Mouse (Mus musculus) MEL (cell line): ENCODE results near the gene Mog. TPM values are rescaled to one million over a fixed set of nuclear protein-coding genes. Genes with fewer than 3 reads are reported as not detected.

ENCODE experiments used
- DNase-seq: peaks from one replicate; pipeline ENCODE4 v3.0.0; 2011; ENCODE audit warnings: low read depth, low spot score
- H3K27ac ChIP-seq: 2 replicates; pipeline ENCODE4 v1.5.1; 2012; ENCODE audit warnings: low read depth, mild to moderate bottlenecking, control low read depth, low read length, moderate library complexity; ENCODE audit not compliant: control insufficient read depth
- H3K27me3 ChIP-seq, 2 experiments: fragments of 150-350 bp in 1 of 2; sonication (generic) in 1 of 2; 2 replicates each; pipeline ENCODE4 v1.6.1; 2012; ENCODE audit warnings: low read length in 2 of 2, mild to moderate bottlenecking in 2 of 2, improper control_type of control experiment in 1 of 2, moderate library complexity in 1 of 2; ENCODE audit not compliant: insufficient read depth in 2 of 2, control insufficient read depth in 1 of 2
- H3K36me3 ChIP-seq, 2 experiments: 2 replicates each; pipeline ENCODE4 v1.6.1; 2012 to 2014; ENCODE audit warnings: low read length in 2 of 2, improper control_type of control experiment in 1 of 2, inconsistent platforms in 1 of 2, mild to moderate bottlenecking in 1 of 2; ENCODE audit not compliant: insufficient read depth in 2 of 2, control insufficient read depth in 1 of 2
- H3K4me1 ChIP-seq, 2 experiments: fragments of 150-350 bp in 1 of 2; sonication (generic) in 1 of 2; 2 replicates each; pipeline ENCODE4 v1.6.1; 2012; ENCODE audit warnings: low read length in 2 of 2, improper control_type of control experiment in 1 of 2, mild to moderate bottlenecking in 1 of 2; ENCODE audit not compliant: insufficient read depth in 2 of 2, control insufficient read depth in 1 of 2
- H3K4me3 ChIP-seq, 2 experiments: fragments of 150-350 bp in 1 of 2; sonication (generic) in 1 of 2; 2 replicates each; pipeline ENCODE4 v1.5.1; 2012; ENCODE audit warnings: low read depth in 2 of 2, low read length in 2 of 2, mild to moderate bottlenecking in 2 of 2, moderate library complexity in 2 of 2, control low read depth in 1 of 2, improper control_type of control experiment in 1 of 2; ENCODE audit not compliant: control insufficient read depth in 1 of 2, insufficient read depth in 1 of 2
- H3K79me2 ChIP-seq: 2 replicates; pipeline ENCODE4 v1.6.1; 2012; ENCODE audit warnings: mild to moderate bottlenecking, low read length, moderate library complexity; ENCODE audit not compliant: control insufficient read depth, poor library complexity, insufficient read depth
- H3K9ac ChIP-seq: 2 replicates; pipeline ENCODE4 v1.6.1; 2012; ENCODE audit warnings: low read depth, mild to moderate bottlenecking, control low read depth, low read length, moderate library complexity; ENCODE audit not compliant: control insufficient read depth, poor library complexity, severe bottlenecking
- H3K9me3 ChIP-seq: fragments of 150-350 bp; sonication (generic); replicated peaks from 2 replicates; pipeline ENCODE4 v1.6.1; 2012; ENCODE audit warnings: mild to moderate bottlenecking, low read length, improper control_type of control experiment, moderate library complexity; ENCODE audit not compliant: insufficient read depth
- CHD2 ChIP-seq: IDR thresholded peaks from 2 replicates; pipeline ENCODE4 v1.6.1; 2011; ENCODE audit warnings: low read length, improper control_type of control experiment
- CTCF ChIP-seq, 3 experiments: IDR thresholded peaks in 2 of 3; conservative IDR thresholded peaks in 1 of 3; 2 replicates each; pipeline ENCODE4 v1.5.1; 2011 to 2012; ENCODE audit warnings: low read length in 3 of 3, low read depth in 2 of 3, mild to moderate bottlenecking in 2 of 3, improper control_type of control experiment in 1 of 3, inconsistent platforms in 1 of 3, mixed read lengths in 1 of 3, moderate library complexity in 1 of 3; ENCODE audit not compliant: control insufficient read depth in 1 of 3, insufficient read depth in 1 of 3, poor library complexity in 1 of 3, severe bottlenecking in 1 of 3
- ETS1 ChIP-seq: IDR thresholded peaks from 2 replicates; pipeline ENCODE4 v1.6.1; 2012; ENCODE audit warnings: low read depth, mild to moderate bottlenecking, inconsistent platforms, low read length, improper control_type of control experiment, moderate library complexity
- KAT2A ChIP-seq: conservative IDR thresholded peaks from 2 replicates; pipeline ENCODE4 v1.6.1; 2012; ENCODE audit warnings: low read depth, low read length, improper control_type of control experiment, inconsistent platforms
- MAFK ChIP-seq: IDR thresholded peaks from 2 replicates; pipeline ENCODE4 v1.6.1; 2011; ENCODE audit warnings: low read depth, mild to moderate bottlenecking, low read length, improper control_type of control experiment, borderline replicate concordance
- MAZ ChIP-seq: IDR thresholded peaks from 2 replicates; pipeline ENCODE4 v1.6.1; 2012; ENCODE audit warnings: low read depth, mild to moderate bottlenecking, inconsistent platforms, low read length, improper control_type of control experiment
- NRF1 ChIP-seq: IDR thresholded peaks from 2 replicates; pipeline ENCODE4 v1.6.1; 2014; ENCODE audit warnings: low read depth, mild to moderate bottlenecking, inconsistent platforms, low read length, improper control_type of control experiment, moderate library complexity; ENCODE audit not compliant: poor library complexity, insufficient read depth, severe bottlenecking
- RAD21 ChIP-seq: IDR thresholded peaks from 2 replicates; pipeline ENCODE4 v1.6.1; 2011; ENCODE audit warnings: mild to moderate bottlenecking, low read depth, low read length, improper control_type of control experiment
- RCOR1 ChIP-seq: IDR thresholded peaks from 2 replicates; pipeline ENCODE4 v1.6.1; 2012; ENCODE audit warnings: low read depth, mild to moderate bottlenecking, inconsistent platforms, low read length, improper control_type of control experiment
- SMC3 ChIP-seq: IDR thresholded peaks from 2 replicates; pipeline ENCODE4 v1.6.1; 2011; ENCODE audit warnings: low read depth, low read length, improper control_type of control experiment
- USF2 ChIP-seq, 2 experiments: IDR thresholded peaks; 2 replicates each; pipeline ENCODE4 v1.6.1; 2011 to 2012; ENCODE audit warnings: improper control_type of control experiment in 2 of 2, low read length in 2 of 2, borderline replicate concordance in 1 of 2, inconsistent platforms in 1 of 2, low read depth in 1 of 2, mild to moderate bottlenecking in 1 of 2; ENCODE audit not compliant: insufficient read depth in 1 of 2
- ZC3H11A ChIP-seq: IDR thresholded peaks from 2 replicates; pipeline ENCODE4 v1.6.1; 2012; ENCODE audit warnings: low read depth, mild to moderate bottlenecking, inconsistent platforms, low read length, improper control_type of control experiment
- ZMIZ1 ChIP-seq: IDR thresholded peaks from 2 replicates; pipeline ENCODE4 v1.6.1; 2012; ENCODE audit warnings: low read depth, mild to moderate bottlenecking, inconsistent platforms, low read length, improper control_type of control experiment, moderate library complexity
- polyA plus RNA-seq, 2 experiments: library from polyadenylated mRNA; stranded (reverse) in 1 of 2; unstranded in 1 of 2; fragments of >175 nt in 1 of 2; fragments of >200 nt in 1 of 2; gene quantifications; 2 replicates each; pipeline versions ENCODE4 v1.2.1 to v1.2.4; 2012; ENCODE audit warnings: low replicate concordance in 2 of 2, low read depth in 1 of 2; ENCODE audit not compliant: insufficient read length in 2 of 2, insufficient read depth in 1 of 2, missing spikeins in 1 of 2
- total RNA-seq: library from RNA; depleted of rRNA; stranded (reverse); fragments of 300-350 nt; gene quantifications from 2 replicates; pipeline ENCODE4 v1.2.3, GENCODE M21; 2012

The Mog gene
- total and polyA plus RNA-seq, 3 experiments = not detected

- Histone ChIP-seq H3K27ac (no peak overlapping the region), H3K36me3 (no peaks in the 10 kb centered on the region; a peak in 1 of 4 replicates), H3K4me1 (0 out of 4 replicates have a peak, but pooled peaks cover 0 to 2% of the 10 kb centered on the region in 2 experiments), H3K79me2 (no peaks in the 10 kb centered on the region), H3K27me3 (no peaks in the 10 kb centered on the region), H3K4me3 (no peak overlapping the region), H3K9me3 (no peaks in the 10 kb centered on the region), H3K9ac (no peak overlapping the region)
- no peak for DNase-seq
- TF ChIP-seq RAD21 (no peak), CHD2 (no peak), USF2 (IDR thresholded peaks at IDR 0.05; ENCODE audit: borderline replicate concordance in 1 of 2, insufficient read depth in 1 of 2, low read depth in 1 of 2, low read length in 2 of 2) (no peak), NRF1 (no peak), KAT2A (no peak), ZMIZ1 (no peak), MAFK (no peak), RCOR1 (no peak)
Observed at GRCm38 (mm10) chr17:36998477-36998876, 24.7 kb downstream of the Mog start.

- DNase-seq = peak; percentile 71
- TF ChIP-seq SMC3 = peak; percentile 81
- no peak for TF ChIP-seq ETS1
- TF ChIP-seq CTCF (IDR thresholded peaks at IDR 0.05 in 2 of 3, conservative IDR thresholded peaks at IDR 0.05 in 1 of 3; ENCODE audit: control insufficient read depth in 1 of 3, insufficient read depth in 1 of 3, low read depth in 2 of 3, low read length in 3 of 3, poor library complexity in 1 of 3, severe bottlenecking in 1 of 3) = peak; percentile 79 to 84 (median 80)
- TF ChIP-seq ZC3H11A = peak; percentile 34; the same call in 1 of the 2 replicates
- TF ChIP-seq RAD21 = peak; percentile 59
- TF ChIP-seq MAZ = no peak
- TF ChIP-seq, all 39 proteins: peak for 4
- Histone ChIP-seq H3K9me3 (no peaks in the 10 kb centered on the region), H3K27me3 (no peaks in the 10 kb centered on the region), H3K36me3 (peaks cover 0 to 3% of the 10 kb centered on the region in 2 experiments; a peak in 2 of 4 replicates), H3K9ac (no peak overlapping the region), H3K4me1 (0 out of 4 replicates have a peak, but pooled peaks cover 0 to 2% of the 10 kb centered on the region in 2 experiments), H3K79me2 (no peaks in the 10 kb centered on the region), H3K4me3 (no peak overlapping the region), H3K27ac (no peak overlapping the region)
Observed at GRCm38 (mm10) chr17:36997033-36997735, 26.0 kb downstream of the Mog start.
